Mouse (Mus musculus) heart, embryonic 16.5 days (tissue): Measurements from ENCODE around the gene Ptk7. TPM values are rescaled to one million over a fixed set of nuclear protein-coding genes. Genes with fewer than 3 reads are reported as not detected.

Experiments
- ATAC-seq: fragments of 200-750 bp; cut with Nextera tagmentation; replicated peaks from 2 replicates; pipeline ENCODE4 v1.8.0; 2017; ENCODE audit warnings: moderate number of reproducible peaks; ENCODE audit not compliant: insufficient read depth, low FRiP score; ENCODE audit errors: extremely low read depth
- H3K27ac ChIP-seq: fragments of 300-500 bp; sonication (generic); 2 replicates; pipeline ENCODE4 v1.5.1; 2014; ENCODE audit warnings: mild to moderate bottlenecking, low read length, control low read depth, moderate library complexity
- H3K27me3 ChIP-seq: fragments of 300-500 bp; sonication (generic); 2 replicates; pipeline ENCODE4 v1.6.1; 2014; ENCODE audit warnings: low read length, mixed read lengths; ENCODE audit not compliant: control insufficient read depth, insufficient read depth
- H3K36me3 ChIP-seq: fragments of 300-500 bp; sonication (generic); 2 replicates; pipeline ENCODE4 v1.6.1; 2014; ENCODE audit not compliant: control insufficient read depth, insufficient read depth
- H3K4me1 ChIP-seq: fragments of 300-500 bp; sonication (generic); 2 replicates; pipeline ENCODE4 v1.6.1; 2014; ENCODE audit warnings: low read length, mixed read lengths; ENCODE audit not compliant: control insufficient read depth, insufficient read depth
- H3K4me2 ChIP-seq: fragments of 300-500 bp; sonication (generic); 2 replicates; pipeline ENCODE4 v1.6.1; 2014; ENCODE audit warnings: low read depth, mild to moderate bottlenecking, control low read depth, low read length
- H3K4me3 ChIP-seq: fragments of 300-500 bp; sonication (generic); 2 replicates; pipeline ENCODE4 v1.5.1; 2014; ENCODE audit warnings: mild to moderate bottlenecking, control low read depth, low read length
- H3K9ac ChIP-seq: fragments of 300-500 bp; sonication (generic); 2 replicates; pipeline ENCODE4 v1.6.1; 2014; ENCODE audit warnings: low read length, control low read depth
- H3K9me3 ChIP-seq: fragments of 300-500 bp; sonication (generic); replicated peaks from 2 replicates; pipeline ENCODE4 v1.6.1; 2016; ENCODE audit warnings: low read length; ENCODE audit not compliant: control insufficient read depth
- WGBS: fragments of 180-500 bp; shearing (Covaris S2); extraction: QIAGEN DNeasy Blood & Tissue Kit; methylation state at CpG from one replicate; pipeline ENCODE4 v1.1.7; 2014; 5-methylcytosine and 5-hydroxymethylcytosine counted together
- polyA plus RNA-seq: library from polyadenylated mRNA; unstranded; fragments of >200 nt; fragmentation: Nextera tagmentation; extraction: Ambion mirVana; gene quantifications from 2 replicates; pipeline ENCODE4 v1.2.1, GENCODE M21; 2015

The Ptk7 gene
- polyA plus RNA-seq, result 37.6 and 46.0 TPM in 2 replicates

GRCm38 (mm10) chr17:46628791-46629684 lies at the start of gene Ptk7:
Gene Ptk7, minus strand, starts transcription at chr17:46629504.
- ATAC-seq, result peak; percentile 68
- Histone ChIP-seq H3K9me3 (no peaks in the 10 kb centered on the region), H3K36me3 (peaks cover 11% of the 10 kb centered on the region), H3K9ac (peak within 1 kb of the TSS; percentile 98), H3K4me1 (peaks cover 42% of the 10 kb centered on the region), H3K4me3 (peak within 1 kb of the TSS; percentile 95), H3K27ac (peak within 1 kb of the TSS; percentile 95), H3K4me2 (peak within 1 kb of the TSS; percentile 83), H3K27me3 (no peaks in the 10 kb centered on the region)
- WGBS, result under 1% methylated on average over 81 of the region's 90 CpGs

GRCm38 (mm10) chr17:46678911-46679310 lies 49.6 kb upstream of the Ptk7 start:
- peaks cover 37% of the 10 kb centered on the region for H3K36me3 ChIP-seq
- 23% methylated on average over 9 of the region's 9 CpGs for whole genome bisulfite sequencing

GRCm38 (mm10) chr17:46678416-46678815 lies 49.1 kb upstream of the Ptk7 start, which contains the start of gene Mea1:
Gene Mea1, plus strand, starts transcription at chr17:46678793.
- Histone ChIP-seq H3K4me1 (peaks cover 39% of the 10 kb centered on the region), H3K36me3 (peaks cover 33% of the 10 kb centered on the region), H3K27ac (peak within 1 kb of the TSS; percentile 94), H3K4me3 (peak within 1 kb of the TSS; percentile 85), H3K4me2 (peak within 1 kb of the TSS; percentile 73), H3K9me3 (no peaks in the 10 kb centered on the region), H3K9ac (peak within 1 kb of the TSS; percentile 87), H3K27me3 (no peaks in the 10 kb centered on the region)
- 64% methylated on average over 9 of the region's 9 CpGs for WGBS
- no peak for ATAC-seq

More at GRCm38 (mm10) chr17:46678911-46679310, 49.6 kb upstream of the Ptk7 start:
- H3K27ac ChIP-seq, result peak overlapping the region; percentile 94
- no peaks in the 10 kb centered on the region for H3K9me3 ChIP-seq
- no peaks in the 10 kb centered on the region for H3K27me3 ChIP-seq
- H3K9ac ChIP-seq, result peak overlapping the region; percentile 87
- H3K4me2 ChIP-seq, result peak overlapping the region; percentile 73
- no peak for ATAC-seq
- peak overlapping the region; percentile 85 for H3K4me3 ChIP-seq
- H3K4me1 ChIP-seq, result peaks cover 36% of the 10 kb centered on the region

- Histone ChIP-seq H3K27me3 (no peaks in the 10 kb centered on the region), H3K4me1 (peaks cover 35% of the 10 kb centered on the region), H3K9ac (peak overlapping the region; percentile 87), H3K27ac (peak overlapping the region; percentile 80), H3K4me3 (peak overlapping the region; percentile 98), H3K36me3 (peaks cover 32% of the 10 kb centered on the region), H3K4me2 (peak overlapping the region; percentile 93), H3K9me3 (no peaks in the 10 kb centered on the region)
- WGBS, result 25% methylated on average over 15 of the region's 15 CpGs
- no peak; the same call in 1 of the 2 replicates for ATAC-seq
Observed at GRCm38 (mm10) chr17:46674530-46675283, 45.4 kb upstream of the Ptk7 start.

GRCm38 (mm10) chr17:46673850-46674529 lies 44.7 kb upstream of the Ptk7 start, which contains the start of gene Rrp36:
Gene Rrp36, minus strand, starts transcription at chr17:46674352.
- H3K4me1 ChIP-seq, result peaks cover 28% of the 10 kb centered on the region
- H3K9me3 ChIP-seq, result no peaks in the 10 kb centered on the region
- H3K4me3 ChIP-seq, result peak within 1 kb of the TSS; percentile 98
- H3K9ac ChIP-seq, result peak within 1 kb of the TSS; percentile 87
- peak within 1 kb of the TSS; percentile 89 for H3K27ac ChIP-seq
- peak within 1 kb of the TSS; percentile 93 for H3K4me2 ChIP-seq
- no peaks in the 10 kb centered on the region for H3K27me3 ChIP-seq
- WGBS, result under 1% methylated on average over 43 of the region's 43 CpGs
- peaks cover 39% of the 10 kb centered on the region for H3K36me3 ChIP-seq
- ATAC-seq, result peak; percentile 88

- no peak for ATAC-seq
- Histone ChIP-seq H3K27me3 (no peaks in the 10 kb centered on the region), H3K27ac (no peak overlapping the region), H3K9me3 (no peaks in the 10 kb centered on the region), H3K4me3 (no peak overlapping the region), H3K4me2 (no peak overlapping the region), H3K36me3 (peaks cover 26% of the 10 kb centered on the region), H3K4me1 (peaks cover 14% of the 10 kb centered on the region), H3K9ac (no peak overlapping the region)
- WGBS, result 98% methylated on average over 10 of the region's 10 CpGs
Observed at GRCm38 (mm10) chr17:46669911-46670310, 40.6 kb upstream of the Ptk7 start.

GRCm38 (mm10) chr17:46667712-46668111 lies 38.4 kb upstream of the Ptk7 start:
- Histone ChIP-seq H3K9me3 (no peaks in the 10 kb centered on the region), H3K36me3 (peaks cover 38% of the 10 kb centered on the region), H3K9ac (no peak overlapping the region), H3K27ac (no peak overlapping the region), H3K4me2 (no peak overlapping the region), H3K4me3 (no peak overlapping the region), H3K4me1 (no peaks in the 10 kb centered on the region; the same call in 1 of the 2 replicates), H3K27me3 (no peaks in the 10 kb centered on the region)
- 78% methylated on average over 16 of the region's 16 CpGs for WGBS
- ATAC-seq, result peak; percentile 56; the same call in 1 of the 2 replicates

- peaks cover 61% of the 10 kb centered on the region for H3K36me3 ChIP-seq
- no peaks in the 10 kb centered on the region for H3K9me3 ChIP-seq
- no peak for ATAC-seq
- 82% methylated on average over 5 of the region's 5 CpGs for WGBS
- no peak overlapping the region for H3K9ac ChIP-seq
- H3K4me2 ChIP-seq, result no peak overlapping the region
- no peak overlapping the region for H3K27ac ChIP-seq
- H3K27me3 ChIP-seq, result no peaks in the 10 kb centered on the region
- no peak overlapping the region for H3K4me3 ChIP-seq
- no peaks in the 10 kb centered on the region for H3K4me1 ChIP-seq
Observed at GRCm38 (mm10) chr17:46662730-46663129, 33.4 kb upstream of the Ptk7 start.
